Mouse (Mus musculus) heart, postnatal 0 days (tissue): ENCODE measurements around the gene Gm19402. TPM values are rescaled to one million over a fixed set of nuclear protein-coding genes. Genes with fewer than 3 reads are reported as not detected.

Source experiments
- ATAC-seq: fragments of 200-750 bp; cut with Nextera tagmentation; 2 replicates; pipeline ENCODE4 v1.8.0; 2017; ENCODE audit warnings: low read depth, moderate number of reproducible peaks, moderate library complexity; ENCODE audit not compliant: insufficient read depth
- DNase-seq: peaks from one replicate; pipeline ENCODE4 v3.0.0-alpha.2; 2016; ENCODE audit warnings: low spot score
- H3K27ac ChIP-seq: fragments of 300-500 bp; sonication (generic); 2 replicates; pipeline ENCODE4 v1.5.1; 2014; ENCODE audit warnings: low read depth, mild to moderate bottlenecking
- H3K27me3 ChIP-seq: fragments of 300-500 bp; sonication (generic); 2 replicates; pipeline ENCODE4 v1.6.1; 2014; ENCODE audit warnings: low read length, mixed read lengths; ENCODE audit not compliant: control insufficient read depth, insufficient read depth
- H3K36me3 ChIP-seq: fragments of 300-500 bp; sonication (generic); replicated peaks from 2 replicates; pipeline ENCODE4 v1.6.1; 2014; ENCODE audit warnings: low read length, mixed read lengths; ENCODE audit not compliant: control insufficient read depth, insufficient read depth
- H3K4me1 ChIP-seq: fragments of 300-500 bp; sonication (generic); 2 replicates; pipeline ENCODE4 v1.6.1; 2014; ENCODE audit warnings: antibody characterized with exemption; ENCODE audit not compliant: control insufficient read depth, insufficient read depth
- H3K4me2 ChIP-seq: fragments of 300-500 bp; sonication (generic); 2 replicates; pipeline ENCODE4 v1.6.1; 2014; ENCODE audit warnings: low read depth, mild to moderate bottlenecking, low read length, moderate library complexity
- H3K4me3 ChIP-seq: fragments of 300-500 bp; sonication (generic); 2 replicates; pipeline ENCODE4 v1.5.1; 2014; ENCODE audit warnings: low read depth, low read length
- H3K9ac ChIP-seq: fragments of 300-500 bp; sonication (generic); replicated peaks from 2 replicates; pipeline ENCODE4 v1.6.1; 2014; ENCODE audit warnings: low read depth, low read length, mixed read lengths
- H3K9me3 ChIP-seq: fragments of 300-500 bp; sonication (generic); replicated peaks from 2 replicates; pipeline ENCODE4 v1.6.1; 2016; ENCODE audit warnings: low read length; ENCODE audit not compliant: control insufficient read depth
- CTCF ChIP-seq: IDR thresholded peaks from 2 replicates; pipeline ENCODE4 v1.5.1; 2016; ENCODE audit warnings: antibody characterized with exemption, control low read depth, low read depth
- EP300 ChIP-seq: IDR thresholded peaks from 2 replicates; pipeline ENCODE4 v1.6.1; 2016; ENCODE audit warnings: antibody characterized with exemption, low read depth
- WGBS: fragments of 180-500 bp; shearing (Covaris S2); extraction: QIAGEN DNeasy Blood & Tissue Kit; methylation state at CpG from one replicate; pipeline ENCODE4 v1.1.7; 2014; 5-methylcytosine and 5-hydroxymethylcytosine counted together
- polyA plus RNA-seq: library from polyadenylated mRNA; unstranded; fragments of >200 nt; fragmentation: Nextera tagmentation; extraction: Ambion mirVana; gene quantifications from 2 replicates; pipeline ENCODE4 v1.2.1, GENCODE M21; 2015
- total RNA-seq: library from RNA; depleted of rRNA; stranded (reverse); fragments of >200 nt; gene quantifications from 2 replicates; pipeline ENCODE4 v1.2.3, GENCODE M21; 2014; ENCODE audit warnings: low replicate concordance

Gm19402 gene
- total and polyA plus RNA-seq, 2 experiments from 2014 or later, result not detected

GRCm38 (mm10) chr10:77706326-77706725, 15.8 kb upstream of the Gm19402 start, which contains the start of gene Gm10272:
TSS of gene Gm10272 (plus strand) at chr10:77706626.
- TF ChIP-seq EP300 (no peak), CTCF (no peak)
- 87% methylated on average over 1 of the region's 1 CpGs for WGBS
- Histone ChIP-seq H3K4me1 (no peaks in the 10 kb centered on the region), H3K27ac (no peak within 1 kb of the TSS), H3K4me2 (no peak within 1 kb of the TSS), H3K9me3 (peaks cover 12% of the 10 kb centered on the region; the same call in 1 of the 2 replicates), H3K4me3 (no peak within 1 kb of the TSS), H3K9ac (no peak within 1 kb of the TSS), H3K36me3 (no peaks in the 10 kb centered on the region), H3K27me3 (no peaks in the 10 kb centered on the region)
- DNase-seq (no peak), ATAC-seq (no peak)

GRCm38 (mm10) chr10:77697133-77697532, 6.6 kb upstream of the Gm19402 start, which contains the start of gene Gm9508:
TSS of gene Gm9508 (minus strand) at chr10:77697233.
- Histone ChIP-seq H3K36me3 (no peaks in the 10 kb centered on the region), H3K4me2 (no peak within 1 kb of the TSS), H3K27ac (no peak within 1 kb of the TSS), H3K27me3 (no peaks in the 10 kb centered on the region), H3K4me3 (no peak within 1 kb of the TSS), H3K4me1 (no peaks in the 10 kb centered on the region), H3K9me3 (peaks cover 11% of the 10 kb centered on the region; the same call in 1 of the 2 replicates), H3K9ac (no peak within 1 kb of the TSS)
- DNase-seq (no peak), ATAC-seq (no peak)
- TF ChIP-seq CTCF, result no peak
- no peak for TF ChIP-seq EP300
- 21% methylated on average over 4 of the region's 4 CpGs for WGBS

GRCm38 (mm10) chr10:77687021-77687420, 3.5 kb downstream of the Gm19402 start:
- Histone ChIP-seq H3K9ac (no peak overlapping the region), H3K27me3 (peaks cover 56% of the 10 kb centered on the region), H3K9me3 (no peaks in the 10 kb centered on the region), H3K4me2 (no peak overlapping the region), H3K4me1 (0 out of 2 replicates have a peak, but pooled peaks cover 4% of the 10 kb centered on the region), H3K4me3 (no peak overlapping the region), H3K36me3 (no peaks in the 10 kb centered on the region), H3K27ac (no peak overlapping the region)
- TF ChIP-seq CTCF, result no peak
- TF ChIP-seq EP300, result no peak
- WGBS, result 28% methylated on average over 10 of the region's 10 CpGs
- DNase-seq (no peak), ATAC-seq (no peak)

- Histone ChIP-seq H3K9me3 (no peaks in the 10 kb centered on the region), H3K36me3 (no peaks in the 10 kb centered on the region), H3K27me3 (peaks cover 56% of the 10 kb centered on the region), H3K4me3 (0 out of 2 replicates have a peak within 1 kb of the TSS, but pooled peaks have one; percentile 5), H3K4me1 (0 out of 2 replicates have a peak, but pooled peaks cover 4% of the 10 kb centered on the region), H3K9ac (no peak within 1 kb of the TSS), H3K27ac (no peak within 1 kb of the TSS), H3K4me2 (peak within 1 kb of the TSS; percentile 29; the same call in 1 of the 2 replicates)
- 0 out of 2 replicates have a peak, but pooled peaks have one; percentile 14 for ATAC-seq
- 2% methylated on average over 22 of the region's 22 CpGs for WGBS
- TF ChIP-seq CTCF (no peak), EP300 (no peak)
- DNase-seq, result no peak
Observed at GRCm38 (mm10) chr10:77685895-77686664, 4.5 kb downstream of the Gm19402 start, which contains the start of gene Tspear. TSS of gene Tspear (plus strand) at chr10:77686569.

- no peak for DNase-seq
- TF ChIP-seq EP300, result no peak
- no peak for TF ChIP-seq CTCF
- Histone ChIP-seq H3K27me3 (peaks cover 55% of the 10 kb centered on the region), H3K36me3 (no peaks in the 10 kb centered on the region), H3K27ac (no peak overlapping the region), H3K9me3 (no peaks in the 10 kb centered on the region), H3K9ac (no peak overlapping the region), H3K4me2 (no peak overlapping the region), H3K4me3 (no peak overlapping the region), H3K4me1 (0 out of 2 replicates have a peak, but pooled peaks cover 4% of the 10 kb centered on the region)
- no peak for ATAC-seq
- 31% methylated on average over 8 of the region's 8 CpGs for WGBS
Observed at GRCm38 (mm10) chr10:77684181-77684580, 6.4 kb downstream of the Gm19402 start.

GRCm38 (mm10) chr10:77682994-77683393, 7.6 kb downstream of the Gm19402 start:
- H3K4me1 ChIP-seq, result 0 out of 2 replicates have a peak, but pooled peaks cover 4% of the 10 kb centered on the region
- H3K9me3 ChIP-seq, result no peaks in the 10 kb centered on the region
- H3K27me3 ChIP-seq, result peaks cover 54% of the 10 kb centered on the region
- no peak for TF ChIP-seq EP300
- no peak for TF ChIP-seq CTCF
- H3K9ac ChIP-seq, result no peak overlapping the region
- DNase-seq (no peak), ATAC-seq (no peak)
- whole genome bisulfite sequencing, result 59% methylated on average over 7 of the region's 7 CpGs
- no peak overlapping the region for H3K27ac ChIP-seq
- no peak overlapping the region for H3K4me2 ChIP-seq
- H3K4me3 ChIP-seq, result no peak overlapping the region
- no peaks in the 10 kb centered on the region for H3K36me3 ChIP-seq
